Mouse (Mus musculus) intestine, embryonic 14.5 days (tissue): Measurements from ENCODE around the gene Map4k4. TPM values are rescaled to one million over a fixed set of nuclear protein-coding genes. Genes with fewer than 3 reads are reported as not detected.

ENCODE experiments used
- ATAC-seq: fragments of 200-750 bp; cut with Nextera tagmentation; replicated peaks from 2 replicates; pipeline ENCODE4 v1.8.0; 2017; ENCODE audit warnings: low read depth, moderate number of reproducible peaks, moderate TSS enrichment, moderate library complexity; ENCODE audit not compliant: low FRiP score, low TSS enrichment
- DNase-seq: peaks from one replicate; pipeline ENCODE4 v3.0.0-alpha.2; 2018; ENCODE audit warnings: low spot score
- H3K27ac ChIP-seq: fragments of 300-500 bp; sonication (generic); 2 replicates; pipeline ENCODE4 v1.5.1; 2014; ENCODE audit warnings: low read depth, mild to moderate bottlenecking, control low read depth
- H3K27me3 ChIP-seq: fragments of 300-500 bp; sonication (generic); replicated peaks from 2 replicates; pipeline ENCODE4 v1.6.1; 2014; ENCODE audit warnings: low read length, control low read depth; ENCODE audit not compliant: control insufficient read depth, insufficient read depth
- H3K36me3 ChIP-seq: fragments of 300-500 bp; sonication (generic); 2 replicates; pipeline ENCODE4 v1.6.1; 2014; ENCODE audit warnings: low read length, control low read depth; ENCODE audit not compliant: control insufficient read depth, insufficient read depth
- H3K4me1 ChIP-seq: fragments of 300-500 bp; sonication (generic); replicated peaks from 2 replicates; pipeline ENCODE4 v1.6.1; 2014; ENCODE audit warnings: low read length, control low read depth, mixed read lengths; ENCODE audit not compliant: control insufficient read depth, insufficient read depth
- H3K4me2 ChIP-seq: fragments of 300-500 bp; sonication (generic); 2 replicates; pipeline ENCODE4 v1.6.1; 2014; ENCODE audit warnings: low read length
- H3K4me3 ChIP-seq: fragments of 300-500 bp; sonication (generic); 2 replicates; pipeline ENCODE4 v1.5.1; 2014; ENCODE audit warnings: low read depth, low read length, control low read depth, mixed read lengths
- H3K9ac ChIP-seq: fragments of 300-500 bp; sonication (generic); 2 replicates; pipeline ENCODE4 v1.6.1; 2014; ENCODE audit warnings: mild to moderate bottlenecking, low read length
- H3K9me3 ChIP-seq: fragments of 300-500 bp; sonication (generic); 2 replicates; pipeline ENCODE4 v1.6.1; 2016; ENCODE audit warnings: low read length, control low read depth; ENCODE audit not compliant: control insufficient read depth
- WGBS: fragments of 180-500 bp; shearing (Covaris S2); extraction: QIAGEN DNeasy Blood & Tissue Kit; methylation state at CpG from one replicate; pipeline ENCODE4 v1.1.7; 2014; 5-methylcytosine and 5-hydroxymethylcytosine counted together
- polyA plus RNA-seq: library from polyadenylated mRNA; unstranded; fragments of >200 nt; fragmentation: Nextera tagmentation; extraction: Ambion mirVana; gene quantifications from 2 replicates; pipeline ENCODE4 v1.2.1, GENCODE M21; 2014

The Map4k4 gene
- polyA plus RNA-seq, 1 experiment from 2014 or later = 35.4 TPM

DNA sequence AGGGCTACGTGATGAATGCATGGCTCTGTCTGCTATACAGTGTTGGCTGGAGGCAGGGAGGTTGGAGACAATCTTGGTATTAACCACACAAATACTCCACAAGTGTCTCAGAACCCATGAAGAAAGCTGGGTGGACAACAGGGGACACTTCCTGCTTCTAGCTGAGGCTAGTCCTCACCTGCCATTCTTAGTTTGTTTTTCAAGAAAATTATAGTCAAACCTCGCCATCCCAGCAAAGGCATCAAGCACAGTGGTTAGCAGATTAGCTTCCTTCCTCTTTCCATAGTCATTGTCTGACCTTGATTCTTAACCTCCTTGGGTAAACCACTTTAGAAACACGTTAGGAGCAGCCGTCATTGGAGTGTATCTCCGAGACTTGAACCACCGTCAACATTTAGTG, 145.0 kb downstream of the Map4k4 start:
- DNase-seq (no peak), ATAC-seq (no peak)
- Histone ChIP-seq H3K9me3 (no peaks in the 10 kb centered on the region), H3K36me3 (no peaks in the 10 kb centered on the region), H3K9ac (no peak overlapping the region), H3K4me2 (no peak overlapping the region), H3K4me1 (no peaks in the 10 kb centered on the region), H3K27ac (no peak overlapping the region), H3K27me3 (no peaks in the 10 kb centered on the region), H3K4me3 (no peak overlapping the region)
- 79% methylated on average over 6 of the region's 6 CpGs for WGBS

DNA sequence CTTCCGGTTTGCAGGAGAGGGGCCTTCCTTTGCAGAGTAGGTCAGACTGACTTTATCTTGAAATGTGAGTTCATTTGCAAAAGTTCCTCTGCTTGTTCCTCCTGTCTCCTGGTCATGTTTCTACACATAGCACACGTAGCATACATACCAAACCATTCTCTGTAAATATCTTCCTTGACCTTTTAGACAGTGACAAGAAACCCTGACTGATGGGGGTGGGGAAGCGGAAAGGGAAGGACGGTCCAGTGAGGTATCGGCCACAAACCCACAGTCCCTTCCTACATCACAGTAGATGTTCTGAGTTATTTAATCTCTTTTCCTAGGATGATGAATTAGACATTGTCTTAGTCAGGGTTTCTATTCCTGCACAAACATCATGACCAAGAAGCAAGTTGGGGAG, 145.9 kb downstream of the Map4k4 start:
- WGBS = 74% methylated on average over 5 of the region's 5 CpGs
- Histone ChIP-seq H3K4me1 (no peaks in the 10 kb centered on the region), H3K9me3 (no peaks in the 10 kb centered on the region), H3K9ac (no peak overlapping the region), H3K36me3 (no peaks in the 10 kb centered on the region), H3K4me2 (no peak overlapping the region), H3K27ac (no peak overlapping the region), H3K4me3 (no peak overlapping the region), H3K27me3 (no peaks in the 10 kb centered on the region)
- ATAC-seq (no peak), DNase-seq (no peak)

DNA sequence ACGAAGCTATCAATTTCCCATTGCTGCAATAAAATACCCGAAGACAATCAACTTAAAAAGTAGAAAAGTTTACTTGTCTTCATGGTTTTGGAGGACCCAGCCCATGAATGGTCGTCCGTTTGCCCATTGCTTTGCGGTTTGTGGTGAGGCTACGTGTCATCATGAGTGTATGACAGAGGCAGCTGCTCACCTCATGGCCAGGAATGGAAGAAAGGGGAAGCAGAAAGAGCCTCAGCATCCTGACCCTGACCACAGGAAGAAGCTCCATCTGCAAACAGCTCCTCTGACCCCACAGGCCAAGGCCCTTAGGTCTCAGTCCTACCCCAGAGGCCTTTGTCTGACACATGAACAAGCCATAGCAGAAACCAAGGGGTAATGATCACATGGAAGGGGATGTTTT, 150.4 kb downstream of the Map4k4 start:
- no peaks in the 10 kb centered on the region for H3K36me3 ChIP-seq
- H3K9me3 ChIP-seq = no peaks in the 10 kb centered on the region
- H3K27me3 ChIP-seq = no peaks in the 10 kb centered on the region
- H3K4me3 ChIP-seq = no peak overlapping the region
- H3K4me2 ChIP-seq = no peak overlapping the region
- ATAC-seq = no peak
- H3K9ac ChIP-seq = no peak overlapping the region
- H3K27ac ChIP-seq = no peak overlapping the region
- DNase-seq = no peak
- 92% methylated on average over 6 of the region's 6 CpGs for WGBS
- no peaks in the 10 kb centered on the region for H3K4me1 ChIP-seq

DNA sequence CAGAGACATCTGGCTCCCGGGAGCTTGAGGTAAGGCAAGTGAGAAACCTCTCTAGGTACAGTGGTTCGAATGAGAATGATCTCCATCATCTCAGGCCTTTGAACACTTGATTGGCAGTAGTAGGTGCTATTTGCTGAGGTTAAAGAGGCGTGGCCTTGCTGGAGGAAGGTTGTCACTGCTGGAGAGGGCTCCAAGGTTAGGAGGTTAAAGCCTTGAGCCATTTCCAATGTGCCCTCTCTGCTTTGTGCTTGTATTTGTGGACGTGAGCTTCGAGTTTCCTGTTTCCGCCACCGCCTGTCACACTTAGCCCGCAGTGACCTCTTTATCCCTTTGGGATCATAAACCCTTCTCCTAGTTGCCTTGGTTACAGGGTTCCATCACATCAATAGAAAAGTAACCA, 151.4 kb downstream of the Map4k4 start:
- ATAC-seq (no peak), DNase-seq (no peak)
- Histone ChIP-seq H3K9ac (no peak overlapping the region), H3K4me1 (no peaks in the 10 kb centered on the region), H3K4me3 (no peak overlapping the region), H3K4me2 (no peak overlapping the region), H3K27ac (no peak overlapping the region), H3K27me3 (no peaks in the 10 kb centered on the region), H3K9me3 (no peaks in the 10 kb centered on the region), H3K36me3 (no peaks in the 10 kb centered on the region)
- WGBS = 52% methylated on average over 8 of the region's 8 CpGs

DNA sequence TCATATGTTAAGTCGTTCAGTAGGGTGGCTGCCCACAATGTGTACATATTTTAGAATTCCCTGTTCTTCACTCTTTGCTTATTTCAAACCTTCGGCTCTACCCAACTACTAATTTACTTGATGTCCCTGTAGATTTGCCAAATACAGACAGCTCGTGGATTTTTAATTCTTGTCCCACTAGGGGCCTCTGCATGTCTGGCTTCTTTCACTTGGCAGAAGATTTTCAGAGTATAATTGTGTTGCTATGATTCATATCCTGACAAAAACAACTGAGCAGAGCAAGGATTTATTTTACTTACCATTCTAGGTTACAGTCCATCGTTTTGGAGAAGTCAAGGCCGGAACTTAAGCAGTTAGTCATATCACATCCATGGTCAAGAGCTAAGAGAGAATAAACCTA, 152.4 kb downstream of the Map4k4 start:
- no peak overlapping the region for H3K4me2 ChIP-seq
- no peak overlapping the region for H3K9ac ChIP-seq
- H3K27ac ChIP-seq = no peak overlapping the region
- H3K4me3 ChIP-seq = no peak overlapping the region
- DNase-seq = no peak
- 72% methylated on average over 5 of the region's 5 CpGs for WGBS
- ATAC-seq = no peak
- no peaks in the 10 kb centered on the region for H3K27me3 ChIP-seq
- H3K9me3 ChIP-seq = no peaks in the 10 kb centered on the region
- H3K36me3 ChIP-seq = no peaks in the 10 kb centered on the region
- H3K4me1 ChIP-seq = no peaks in the 10 kb centered on the region

DNA sequence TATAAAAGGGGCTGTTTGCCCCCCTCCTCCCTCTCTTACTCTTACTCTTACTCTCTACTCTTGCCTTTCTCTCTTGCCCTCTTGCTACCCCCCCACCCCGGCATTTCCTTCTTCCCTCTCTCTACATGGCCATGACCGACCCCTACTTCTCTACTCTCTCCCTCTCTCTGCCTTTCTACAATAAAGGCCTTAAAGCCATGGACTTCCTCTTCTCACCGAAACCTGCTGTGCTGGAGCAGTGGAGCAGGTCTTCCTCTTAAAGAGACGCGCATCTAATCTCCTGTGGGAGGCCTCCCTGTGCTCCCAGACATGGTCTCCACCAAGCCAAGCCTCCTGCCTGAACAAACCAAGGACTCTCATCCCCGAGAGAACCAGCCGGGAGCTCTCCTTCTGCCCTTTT, 154.3 kb downstream of the Map4k4 start:
- Histone ChIP-seq H3K27ac (no peak overlapping the region), H3K9me3 (no peaks in the 10 kb centered on the region), H3K4me1 (no peaks in the 10 kb centered on the region), H3K9ac (no peak overlapping the region), H3K27me3 (no peaks in the 10 kb centered on the region), H3K4me2 (no peak overlapping the region), H3K4me3 (no peak overlapping the region), H3K36me3 (no peaks in the 10 kb centered on the region)
- ATAC-seq = no peak
- no peak for DNase-seq
- 86% methylated on average over 7 of the region's 7 CpGs for WGBS

DNA sequence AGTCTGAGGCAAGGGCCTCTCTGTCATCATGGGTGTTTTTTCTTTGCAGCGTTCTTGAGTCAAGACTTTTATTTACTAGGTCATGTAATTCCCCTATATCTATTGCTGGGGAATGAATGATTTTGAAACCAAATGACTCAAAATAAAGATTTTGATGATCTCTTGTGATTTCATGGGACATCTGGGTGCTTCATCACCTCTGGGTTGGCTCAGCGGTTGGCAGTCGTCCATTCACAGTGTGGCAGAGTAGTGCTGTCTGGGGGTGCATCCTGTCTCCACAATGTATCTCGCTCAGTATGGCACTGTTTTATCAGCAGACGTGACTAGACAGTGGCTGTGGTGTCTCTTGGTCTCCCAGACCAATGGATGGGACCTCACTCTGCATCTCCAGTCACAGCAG, 155.2 kb downstream of the Map4k4 start:
- no peaks in the 10 kb centered on the region for H3K9me3 ChIP-seq
- 92% methylated on average over 5 of the region's 5 CpGs for WGBS
- no peak for ATAC-seq

DNA sequence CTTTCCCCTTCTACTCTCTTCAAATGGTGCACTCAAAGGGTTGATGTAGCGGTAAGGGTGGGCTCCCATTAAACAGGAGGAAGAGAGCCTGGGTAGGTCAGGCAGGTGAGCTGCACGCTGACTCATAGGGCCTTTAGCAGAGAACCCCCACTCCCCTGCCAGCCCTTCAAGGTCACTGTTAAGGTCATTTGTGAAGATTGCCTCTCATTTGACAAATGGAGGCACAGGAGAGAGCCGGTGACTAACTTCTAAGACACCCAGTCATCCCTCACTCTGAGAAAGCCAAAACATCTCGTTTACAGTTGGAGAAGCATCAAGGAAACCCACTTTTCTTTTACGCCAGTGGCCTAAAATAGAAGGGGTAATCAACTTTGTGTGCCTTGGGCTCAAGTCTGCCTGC, 156.6 kb downstream of the Map4k4 start:
- Histone ChIP-seq H3K9me3 (no peaks in the 10 kb centered on the region), H3K9ac (no peak overlapping the region), H3K36me3 (no peaks in the 10 kb centered on the region), H3K27me3 (no peaks in the 10 kb centered on the region), H3K4me1 (no peaks in the 10 kb centered on the region), H3K4me3 (no peak overlapping the region), H3K27ac (no peak overlapping the region), H3K4me2 (no peak overlapping the region)
- WGBS = 57% methylated on average over 5 of the region's 5 CpGs
- ATAC-seq (no peak), DNase-seq (no peak)

More for the DNA sequence above, 155.2 kb downstream of the Map4k4 start:
- no peak for DNase-seq
- H3K9ac ChIP-seq = no peak overlapping the region
- no peak overlapping the region for H3K27ac ChIP-seq
- H3K4me2 ChIP-seq = no peak overlapping the region
- H3K4me3 ChIP-seq = no peak overlapping the region
- no peaks in the 10 kb centered on the region for H3K36me3 ChIP-seq
- H3K27me3 ChIP-seq = no peaks in the 10 kb centered on the region
- H3K4me1 ChIP-seq = no peaks in the 10 kb centered on the region

DNA sequence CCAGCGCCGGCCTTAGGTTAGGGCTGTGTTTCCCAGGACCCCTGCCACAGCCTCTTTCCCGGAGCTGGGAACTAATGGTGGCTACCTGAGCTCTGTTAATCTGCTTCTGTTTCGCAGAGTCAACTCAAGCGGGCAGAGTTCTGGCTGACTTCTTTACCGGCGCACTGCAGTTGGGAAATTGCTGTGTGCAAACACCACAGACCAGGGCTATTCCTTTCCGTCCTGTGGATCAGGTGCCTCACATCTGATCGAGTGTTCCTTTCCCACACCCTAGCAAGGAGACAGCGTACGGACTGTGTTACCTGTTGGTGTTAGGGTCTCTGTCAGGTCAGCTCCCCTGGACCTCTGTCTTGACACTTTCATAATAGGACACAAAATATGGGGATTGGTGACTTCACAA, 157.3 kb downstream of the Map4k4 start:
- Histone ChIP-seq H3K27ac (no peak overlapping the region), H3K9me3 (no peaks in the 10 kb centered on the region), H3K4me3 (no peak overlapping the region), H3K27me3 (no peaks in the 10 kb centered on the region), H3K36me3 (no peaks in the 10 kb centered on the region), H3K4me1 (no peaks in the 10 kb centered on the region), H3K4me2 (no peak overlapping the region), H3K9ac (no peak overlapping the region)
- DNase-seq = no peak
- no peak for ATAC-seq
- 51% methylated on average over 11 of the region's 11 CpGs for WGBS
